Mouse (Mus musculus): ENCODE results near the gene Dusp3. TPM values are rescaled to one million over a fixed set of nuclear protein-coding genes. Genes with fewer than 3 reads are reported as not detected.

Dusp3 gene
- polyA plus RNA-seq, 1 experiment from 2014 or later: 53.7 TPM

DNA sequence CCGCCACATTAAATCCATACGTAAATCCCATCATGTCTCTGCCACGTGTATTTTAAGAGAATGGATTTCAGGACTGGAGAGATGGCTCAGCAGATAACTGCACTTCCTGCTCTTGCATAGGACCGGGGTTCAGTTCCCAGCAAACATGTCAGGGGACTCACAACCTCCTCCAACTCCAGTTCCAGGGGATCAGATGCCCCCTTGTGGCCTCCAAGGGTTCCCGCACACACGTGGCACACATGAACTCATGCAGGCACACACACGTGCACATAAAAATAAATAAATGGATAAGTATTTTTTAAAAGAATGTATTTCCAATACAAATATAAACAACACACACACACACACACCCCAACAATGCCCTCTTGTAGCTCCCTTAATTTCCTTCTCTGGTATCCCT lies 9.9 kb downstream of the Dusp3 start:
- Histone ChIP-seq H3K27ac (ENCODE audit: poor library complexity, severe bottlenecking) (no peak overlapping the region), H3K4me2 (no peak overlapping the region), H3K9ac (no peak overlapping the region), H3K27me3 (replicated peaks) (no peaks in the 10 kb centered on the region), H3K4me3 (no peak overlapping the region), H3K9me3 (replicated peaks) (no peaks in the 10 kb centered on the region), H3K4me1 (replicated peaks) (peaks cover 18% of the 10 kb centered on the region), H3K36me3 (peaks cover 92% of the 10 kb centered on the region)
- no peak for ATAC-seq (ENCODE audit: insufficient number of reproducible peaks, low FRiP score)
- 92% methylated on average over 7 of the region's 7 CpGs for WGBS

DNA sequence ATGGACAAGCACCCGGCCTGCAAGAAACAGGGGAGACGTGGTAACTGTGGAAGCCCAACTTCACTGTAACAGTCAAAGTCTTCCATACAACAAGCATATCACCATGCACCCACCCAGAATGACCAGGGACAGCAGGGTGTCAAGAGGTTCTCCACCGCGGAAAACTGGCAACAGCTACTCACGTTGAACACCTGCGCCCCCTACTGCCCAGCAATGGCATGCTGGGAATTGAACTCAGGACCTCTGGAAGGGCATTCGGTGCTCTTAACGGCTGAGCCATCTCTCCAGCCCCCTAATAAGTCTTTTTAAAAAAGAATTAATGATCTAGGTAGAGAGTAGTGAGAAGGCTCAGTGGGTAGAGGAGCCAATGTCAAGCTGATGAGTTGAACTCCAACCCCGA lies 11.9 kb downstream of the Dusp3 start:
- WGBS: 47% methylated on average over 9 of the region's 9 CpGs
- no peak overlapping the region for H3K4me3 ChIP-seq
- H3K4me2 ChIP-seq: no peak overlapping the region
- H3K27ac ChIP-seq (ENCODE audit: poor library complexity, severe bottlenecking): no peak overlapping the region
- peaks cover 11% of the 10 kb centered on the region for H3K4me1 ChIP-seq (replicated peaks)
- no peak overlapping the region for H3K9ac ChIP-seq
- no peaks in the 10 kb centered on the region for H3K9me3 ChIP-seq (replicated peaks)
- H3K27me3 ChIP-seq (replicated peaks): no peaks in the 10 kb centered on the region
- ATAC-seq (ENCODE audit: insufficient number of reproducible peaks, low FRiP score): no peak
- H3K36me3 ChIP-seq: peaks cover 75% of the 10 kb centered on the region

DNA sequence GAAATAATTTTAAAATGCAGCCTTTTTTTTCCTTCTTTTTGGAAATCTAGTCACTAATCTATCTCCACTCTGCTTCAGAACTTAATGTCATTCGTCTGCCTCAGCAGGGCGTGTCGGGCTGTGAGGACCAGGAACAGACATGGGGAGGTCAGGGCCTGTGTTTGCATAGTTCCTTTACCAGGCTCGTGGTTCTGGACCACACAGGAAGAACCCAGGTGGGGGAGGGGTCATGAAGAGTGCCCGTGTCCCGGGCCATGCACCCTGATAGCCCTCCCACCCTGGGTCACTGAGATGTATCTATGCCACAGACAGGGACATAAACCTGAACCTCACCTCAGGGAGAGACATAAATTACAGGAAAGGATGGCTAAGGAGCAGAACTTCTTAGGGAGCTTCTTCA lies 12.6 kb downstream of the Dusp3 start:
- H3K9ac ChIP-seq: no peak overlapping the region
- no peak overlapping the region for H3K27ac ChIP-seq (ENCODE audit: poor library complexity, severe bottlenecking)
- H3K4me1 ChIP-seq (replicated peaks): peaks cover 11% of the 10 kb centered on the region
- no peaks in the 10 kb centered on the region for H3K27me3 ChIP-seq (replicated peaks)
- WGBS: 56% methylated on average over 6 of the region's 6 CpGs
- ATAC-seq (ENCODE audit: insufficient number of reproducible peaks, low FRiP score): no peak
- no peak overlapping the region for H3K4me2 ChIP-seq
- peaks cover 67% of the 10 kb centered on the region for H3K36me3 ChIP-seq
- H3K4me3 ChIP-seq: no peak overlapping the region
- no peaks in the 10 kb centered on the region for H3K9me3 ChIP-seq (replicated peaks)

DNA sequence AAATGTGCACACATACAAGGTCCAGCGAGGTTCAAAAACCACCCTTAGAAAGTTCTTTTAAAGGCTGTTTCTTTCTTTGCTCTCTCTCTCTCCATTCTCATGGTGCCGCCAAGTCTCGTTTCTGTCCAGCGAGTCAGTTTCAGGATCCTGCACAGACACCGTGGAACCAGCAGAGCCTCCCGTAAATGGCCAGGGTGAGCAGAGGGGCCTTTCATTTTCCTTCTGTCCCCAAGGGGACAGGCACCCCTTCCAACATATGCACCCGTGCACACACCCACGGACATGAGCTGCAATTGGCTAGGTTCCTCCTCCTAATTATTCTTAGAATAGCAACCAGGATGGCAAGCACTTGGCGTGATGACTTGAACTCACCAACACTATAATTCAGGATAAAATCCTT lies 13.3 kb downstream of the Dusp3 start:
- 85% methylated on average over 9 of the region's 9 CpGs for WGBS
- Histone ChIP-seq H3K9ac (no peak overlapping the region), H3K9me3 (replicated peaks) (no peaks in the 10 kb centered on the region), H3K4me3 (no peak overlapping the region), H3K36me3 (peaks cover 60% of the 10 kb centered on the region), H3K4me2 (no peak overlapping the region), H3K27me3 (replicated peaks) (no peaks in the 10 kb centered on the region), H3K4me1 (replicated peaks) (peaks cover 14% of the 10 kb centered on the region), H3K27ac (ENCODE audit: poor library complexity, severe bottlenecking) (no peak overlapping the region)
- no peak for ATAC-seq (ENCODE audit: insufficient number of reproducible peaks, low FRiP score)

DNA sequence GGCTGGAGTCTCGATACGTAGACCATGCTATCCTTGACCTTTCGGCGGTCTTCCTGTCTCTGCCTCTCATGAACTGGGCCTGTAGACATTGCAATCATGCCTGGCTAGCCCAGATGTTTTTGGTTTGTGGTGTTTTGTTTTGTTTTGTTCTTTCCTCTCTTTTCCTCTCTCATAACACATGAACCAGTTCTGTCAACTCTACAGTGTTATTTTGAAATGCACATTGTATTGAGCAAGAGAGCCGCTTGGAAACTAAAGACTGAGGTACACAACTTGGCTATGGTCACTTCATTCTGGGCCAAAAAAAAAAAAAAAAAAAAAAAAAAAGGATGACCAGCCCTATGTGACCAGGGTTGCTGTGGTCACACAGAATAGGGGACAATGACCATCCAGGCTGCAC lies 14.2 kb downstream of the Dusp3 start:
- no peak overlapping the region for H3K27ac ChIP-seq (ENCODE audit: poor library complexity, severe bottlenecking)
- H3K9ac ChIP-seq: no peak overlapping the region
- ATAC-seq (ENCODE audit: insufficient number of reproducible peaks, low FRiP score): no peak
- WGBS: 89% methylated on average over 5 of the region's 5 CpGs
- peaks cover 52% of the 10 kb centered on the region for H3K36me3 ChIP-seq
- H3K4me3 ChIP-seq: no peak overlapping the region
- H3K4me2 ChIP-seq: no peak overlapping the region
- no peaks in the 10 kb centered on the region for H3K9me3 ChIP-seq (replicated peaks)
- peaks cover 4% of the 10 kb centered on the region; the same call in 1 of the 2 replicates for H3K27me3 ChIP-seq (replicated peaks)
- peaks cover 14% of the 10 kb centered on the region for H3K4me1 ChIP-seq (replicated peaks)

DNA sequence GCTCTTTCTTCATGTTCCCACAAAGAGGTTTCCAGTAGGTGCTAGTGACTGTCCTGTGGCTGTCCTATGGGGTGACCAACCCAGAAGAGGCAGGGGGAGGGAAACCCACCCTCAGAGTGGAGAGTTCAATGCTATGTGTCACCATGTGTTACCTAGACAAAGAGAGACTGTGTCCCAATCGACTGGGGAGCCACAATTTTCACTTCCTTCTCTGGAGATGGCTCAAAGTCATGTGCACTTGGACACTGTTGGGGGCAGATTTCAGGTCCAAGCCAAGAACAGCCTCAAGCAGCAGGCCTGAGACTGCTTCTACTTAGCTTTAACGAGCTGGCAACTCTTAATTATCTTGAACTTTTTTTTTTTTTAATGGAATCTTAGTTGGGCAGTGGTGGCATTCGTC lies 14.7 kb downstream of the Dusp3 start:
- H3K4me2 ChIP-seq: no peak overlapping the region
- peaks cover 47% of the 10 kb centered on the region for H3K36me3 ChIP-seq
- ATAC-seq (ENCODE audit: insufficient number of reproducible peaks, low FRiP score): no peak
- 69% methylated on average over 3 of the region's 3 CpGs for WGBS
- H3K9ac ChIP-seq: no peak overlapping the region
- no peak overlapping the region for H3K4me3 ChIP-seq
- peaks cover 17% of the 10 kb centered on the region for H3K4me1 ChIP-seq (replicated peaks)
- no peaks in the 10 kb centered on the region for H3K9me3 ChIP-seq (replicated peaks)
- H3K27me3 ChIP-seq (replicated peaks): peaks cover 9% of the 10 kb centered on the region; the same call in 1 of the 2 replicates
- H3K27ac ChIP-seq (ENCODE audit: poor library complexity, severe bottlenecking): no peak overlapping the region

DNA sequence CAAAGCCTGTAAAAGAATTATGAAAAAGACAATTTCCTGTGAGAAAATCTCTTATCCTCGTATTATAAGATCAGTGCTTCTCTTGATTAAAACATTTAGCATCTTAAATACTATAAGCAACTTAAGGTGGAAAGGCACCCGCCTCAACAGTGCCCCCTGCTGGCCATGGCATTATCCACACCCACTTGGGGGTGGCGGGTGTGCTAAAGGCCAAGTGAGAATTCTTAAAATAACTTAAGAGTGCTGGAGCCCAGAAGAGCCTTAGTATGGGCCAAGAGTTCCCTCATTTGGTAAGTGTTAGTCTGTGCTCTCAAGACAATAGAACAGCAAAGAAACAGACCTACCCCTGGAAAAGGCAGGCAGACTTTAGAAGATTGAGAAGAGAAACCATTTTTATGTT lies 15.4 kb downstream of the Dusp3 start:
- no peaks in the 10 kb centered on the region for H3K9me3 ChIP-seq (replicated peaks)
- peaks cover 23% of the 10 kb centered on the region for H3K4me1 ChIP-seq (replicated peaks)
- 41% methylated on average over 3 of the region's 3 CpGs for WGBS
- no peak overlapping the region for H3K4me3 ChIP-seq
- no peak overlapping the region for H3K4me2 ChIP-seq
- peaks cover 16% of the 10 kb centered on the region for H3K27me3 ChIP-seq (replicated peaks)
- ATAC-seq (ENCODE audit: insufficient number of reproducible peaks, low FRiP score): no peak
- H3K27ac ChIP-seq (ENCODE audit: poor library complexity, severe bottlenecking): no peak overlapping the region
- H3K9ac ChIP-seq: no peak overlapping the region
- H3K36me3 ChIP-seq: peaks cover 40% of the 10 kb centered on the region

DNA sequence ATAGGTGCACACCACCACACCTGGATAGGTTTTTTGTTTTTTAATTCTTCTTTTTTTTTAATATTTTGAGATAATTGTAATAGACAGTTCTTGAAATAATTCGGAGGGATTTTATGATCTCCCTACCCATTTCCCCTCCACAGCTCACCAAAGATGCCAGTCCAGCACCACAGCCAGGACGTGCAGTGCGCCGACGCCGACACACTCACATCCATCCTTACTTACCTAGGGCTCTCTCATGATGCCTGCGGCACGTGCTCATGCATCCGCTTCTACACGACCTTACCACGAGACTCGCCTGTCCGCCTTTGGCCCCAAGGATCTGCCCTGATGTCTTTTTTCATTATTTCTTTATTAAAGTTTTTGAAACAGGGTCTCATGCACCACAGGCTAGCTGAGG lies 17.0 kb downstream of the Dusp3 start:
- Histone ChIP-seq H3K27me3 (replicated peaks) (peaks cover 32% of the 10 kb centered on the region), H3K4me1 (replicated peaks) (peaks cover 33% of the 10 kb centered on the region), H3K36me3 (peaks cover 29% of the 10 kb centered on the region), H3K9ac (no peak overlapping the region), H3K4me3 (no peak overlapping the region), H3K27ac (ENCODE audit: poor library complexity, severe bottlenecking) (no peak overlapping the region), H3K4me2 (no peak overlapping the region), H3K9me3 (replicated peaks) (no peaks in the 10 kb centered on the region)
- ATAC-seq (ENCODE audit: insufficient number of reproducible peaks, low FRiP score): no peak
- WGBS: 79% methylated on average over 13 of the region's 13 CpGs

DNA sequence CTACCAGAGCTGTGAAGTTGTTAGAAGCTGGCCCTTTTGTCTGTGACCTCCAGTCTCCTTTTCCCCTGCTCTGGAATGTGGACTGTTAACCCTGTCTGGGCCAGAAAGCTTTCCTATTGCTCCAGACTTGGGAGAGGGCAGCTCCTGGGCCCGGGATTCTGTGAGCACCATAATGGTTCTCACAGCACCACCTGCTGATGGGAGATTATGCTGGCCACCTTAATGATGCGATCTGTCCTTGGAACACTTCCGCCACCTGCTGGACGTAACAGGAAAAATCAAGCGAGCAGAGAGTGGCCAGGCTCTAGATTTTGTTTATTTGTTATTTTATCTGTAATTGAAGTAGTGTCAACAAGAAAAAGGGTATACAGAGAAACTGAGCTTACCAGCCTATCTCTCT lies 18.0 kb downstream of the Dusp3 start:
- peak; percentile 78 for ATAC-seq (ENCODE audit: insufficient number of reproducible peaks, low FRiP score)
- no peak overlapping the region for H3K4me3 ChIP-seq
- H3K36me3 ChIP-seq: peaks cover 18% of the 10 kb centered on the region
- H3K4me1 ChIP-seq (replicated peaks): peaks cover 40% of the 10 kb centered on the region
- H3K4me2 ChIP-seq: peak overlapping the region; percentile 14; the same call in 1 of the 2 replicates
- WGBS: 0% methylated on average over 5 of the region's 5 CpGs
- H3K9me3 ChIP-seq (replicated peaks): no peaks in the 10 kb centered on the region
- peaks cover 42% of the 10 kb centered on the region for H3K27me3 ChIP-seq (replicated peaks)
- no peak overlapping the region for H3K9ac ChIP-seq
- H3K27ac ChIP-seq (ENCODE audit: poor library complexity, severe bottlenecking): peak overlapping the region; percentile 38; the same call in 1 of the 2 replicates

DNA sequence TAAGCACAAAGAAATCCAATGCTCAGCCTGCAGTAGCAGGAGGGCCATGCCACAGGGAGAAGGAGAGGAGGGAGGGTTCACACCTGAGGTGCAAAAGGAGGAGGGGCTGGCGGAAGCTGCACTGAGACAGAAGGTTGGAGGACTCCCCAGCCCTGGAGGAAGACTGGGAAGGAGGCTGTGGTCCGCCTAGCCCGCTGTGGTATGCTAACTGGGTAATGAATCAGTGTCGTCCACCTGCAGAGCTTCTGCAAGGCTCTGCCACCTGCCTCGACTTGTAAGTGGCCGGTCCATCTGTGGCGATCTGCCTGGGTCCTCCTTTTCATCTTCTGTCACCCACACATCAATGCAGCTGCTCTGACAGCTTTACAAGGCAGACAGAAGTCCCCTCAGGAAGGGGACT lies 18.5 kb downstream of the Dusp3 start:
- Histone ChIP-seq H3K36me3 (peaks cover 13% of the 10 kb centered on the region), H3K4me3 (no peak overlapping the region), H3K27ac (ENCODE audit: poor library complexity, severe bottlenecking) (peak overlapping the region; percentile 38), H3K4me2 (peak overlapping the region; percentile 14; the same call in 1 of the 2 replicates), H3K27me3 (replicated peaks) (peaks cover 47% of the 10 kb centered on the region), H3K9me3 (replicated peaks) (no peaks in the 10 kb centered on the region), H3K9ac (no peak overlapping the region), H3K4me1 (replicated peaks) (peaks cover 44% of the 10 kb centered on the region)
- no peak; the same call in 1 of the 2 replicates for ATAC-seq (ENCODE audit: insufficient number of reproducible peaks, low FRiP score)
- WGBS: 13% methylated on average over 7 of the region's 7 CpGs

DNA sequence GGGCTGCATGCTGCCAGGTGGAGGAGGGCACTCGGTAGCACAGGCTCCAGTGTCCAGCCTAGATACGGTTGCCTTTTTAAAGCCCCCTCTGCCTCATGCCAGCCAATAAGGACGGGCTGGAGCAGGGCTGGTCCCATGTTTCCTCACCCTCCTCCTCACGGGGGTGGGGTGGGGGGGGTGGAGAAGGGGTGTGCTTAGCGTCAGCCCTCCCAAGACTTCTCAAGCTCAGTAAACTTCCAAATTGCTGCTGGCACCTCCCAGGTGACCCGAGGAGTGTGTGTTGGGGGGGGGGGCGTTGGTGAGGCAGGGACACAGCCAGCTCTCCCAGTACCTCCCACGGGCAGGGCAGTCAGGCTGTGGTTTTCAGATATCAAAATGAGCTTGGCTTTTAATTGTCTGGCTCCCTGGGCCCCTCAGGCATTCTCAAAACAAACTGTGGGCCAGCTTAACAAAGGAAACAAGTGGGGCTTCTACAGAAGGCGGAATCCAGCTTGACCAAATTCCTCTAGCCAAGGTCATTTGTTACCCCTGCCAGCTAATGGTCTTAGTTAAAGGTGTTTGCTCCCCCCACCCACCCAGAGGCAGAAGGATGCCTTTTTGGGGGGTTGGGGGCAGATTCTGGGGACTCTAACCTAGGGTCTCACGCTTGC lies 19.7 kb downstream of the Dusp3 start, which contains the start of gene Sost:
TSS of gene Sost (minus strand) at position 51 of the 650 bp plus-strand sequence.
- Histone ChIP-seq H3K9ac (peak within 1 kb of the TSS; percentile 34; the same call in 1 of the 2 replicates), H3K27ac (ENCODE audit: poor library complexity, severe bottlenecking) (peak within 1 kb of the TSS; percentile 7; the same call in 1 of the 2 replicates), H3K27me3 (replicated peaks) (peaks cover 57% of the 10 kb centered on the region), H3K4me3 (peak within 1 kb of the TSS; percentile 16; the same call in 1 of the 2 replicates), H3K4me2 (peak within 1 kb of the TSS; percentile 93), H3K9me3 (replicated peaks) (no peaks in the 10 kb centered on the region), H3K4me1 (replicated peaks) (peaks cover 51% of the 10 kb centered on the region), H3K36me3 (peaks cover 4% of the 10 kb centered on the region; the same call in 1 of the 2 replicates)
- no peak for ATAC-seq (ENCODE audit: insufficient number of reproducible peaks, low FRiP score)
- 20% methylated on average over 10 of the region's 10 CpGs for WGBS

DNA sequence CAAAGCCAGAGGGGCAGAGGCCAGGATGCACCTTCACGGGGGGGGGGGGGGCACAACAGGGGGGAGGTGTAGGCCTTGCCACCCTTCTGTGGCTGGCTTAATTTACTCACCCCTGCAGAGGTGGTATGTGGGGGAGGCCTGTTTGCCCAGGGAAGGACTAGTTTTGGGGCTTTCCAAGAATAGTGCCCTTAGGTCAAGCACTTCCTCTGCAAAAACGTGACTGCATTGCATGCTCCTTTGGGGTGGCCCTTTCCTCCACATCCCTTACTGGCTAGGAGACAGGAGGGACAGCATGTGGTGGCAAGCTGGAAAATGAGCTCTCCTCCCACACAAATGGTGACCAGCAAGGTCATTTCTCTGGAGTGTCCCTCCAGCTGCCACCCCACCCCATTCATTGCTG lies 21.3 kb downstream of the Dusp3 start:
- 3% methylated on average over 2 of the region's 2 CpGs for WGBS
- peaks cover 73% of the 10 kb centered on the region for H3K27me3 ChIP-seq (replicated peaks)
- no peaks in the 10 kb centered on the region for H3K36me3 ChIP-seq
- peak overlapping the region; percentile 93 for H3K4me2 ChIP-seq
- no peak for ATAC-seq (ENCODE audit: insufficient number of reproducible peaks, low FRiP score)
- H3K9me3 ChIP-seq (replicated peaks): no peaks in the 10 kb centered on the region
- no peak overlapping the region for H3K9ac ChIP-seq
- 0 out of 2 replicates have a peak overlapping the region, but pooled peaks have one; percentile 14 for H3K4me3 ChIP-seq
- H3K4me1 ChIP-seq (replicated peaks): peaks cover 51% of the 10 kb centered on the region
- no peak overlapping the region for H3K27ac ChIP-seq (ENCODE audit: poor library complexity, severe bottlenecking)
